Mouse (Mus musculus) 416B (cell line): ENCODE data around the gene Olfr1362.

Experiments
- DNase-seq: peaks from one replicate; pipeline ENCODE4 v3.0.0; 2011; ENCODE audit warnings: low read depth

Olfr1362 gene

GRCm38 (mm10) chr13:21613922-21614321 lies at the start of gene Olfr1362:
Gene Olfr1362, minus strand, starts transcription at chr13:21614022.
- no peak for DNase-seq

- no peak for DNase-seq
These were observed 49.5 kb upstream of the Olfr1362 start, which contains the start of gene Olfr1361 for GRCm38 (mm10) chr13:21663286-21663685. Gene Olfr1361, minus strand, starts transcription at chr13:21663386.

GRCm38 (mm10) chr13:21642418-21642817 lies 28.6 kb upstream of the Olfr1362 start, which contains the start of gene Olfr11:
Gene Olfr11, minus strand, starts transcription at chr13:21642518.
- DNase-seq, result no peak

GRCm38 (mm10) chr13:21591618-21592017 lies 22.2 kb downstream of the Olfr1362 start:
- DNase-seq, result no peak

GRCm38 (mm10) chr13:21581659-21582058 lies 32.2 kb downstream of the Olfr1362 start, which contains the start of gene Olfr1364:
Gene Olfr1364, minus strand, starts transcription at chr13:21581759.
- DNase-seq, result no peak
